Mouse (Mus musculus) cerebellum, adult 2 months (tissue): Measurements from ENCODE around the gene Sord.

Experiments used
- CTCF ChIP-seq: fragments of 200-500 bp; IDR thresholded peaks from 2 replicates; pipeline ENCODE4 v1.5.1; 2011; ENCODE audit warnings: low read depth, mild to moderate bottlenecking, control low read depth, low read length, moderate library complexity, borderline replicate concordance; ENCODE audit not compliant: insufficient read depth
- POLR2A ChIP-seq: fragments of 200-500 bp; IDR thresholded peaks from 2 replicates; pipeline ENCODE4 v1.6.1; 2011; ENCODE audit warnings: low read length, control low read depth, borderline replicate concordance; ENCODE audit not compliant: insufficient read depth

- TF ChIP-seq CTCF (no peak), POLR2A (no peak)
Observed at GRCm38 (mm10) chr2:122313536-122313935, 79.0 kb downstream of the Sord start, which contains the start of gene Duoxa1.
